Mouse (Mus musculus) MEL (cell line): ENCODE measurements around the gene Uba5. TPM values are rescaled to one million over a fixed set of nuclear protein-coding genes. Genes with fewer than 3 reads are reported as not detected.

Experiments
- DNase-seq: peaks from one replicate; pipeline ENCODE4 v3.0.0; 2011; ENCODE audit warnings: low read depth, low spot score
- H3K27ac ChIP-seq: 2 replicates; pipeline ENCODE4 v1.5.1; 2012; ENCODE audit warnings: low read depth, mild to moderate bottlenecking, control low read depth, low read length, moderate library complexity; ENCODE audit not compliant: control insufficient read depth
- H3K27me3 ChIP-seq, 2 experiments: fragments of 150-350 bp in 1 of 2; sonication (generic) in 1 of 2; 2 replicates each; pipeline ENCODE4 v1.6.1; 2012; ENCODE audit warnings: low read length in 2 of 2, mild to moderate bottlenecking in 2 of 2, improper control_type of control experiment in 1 of 2, moderate library complexity in 1 of 2; ENCODE audit not compliant: insufficient read depth in 2 of 2, control insufficient read depth in 1 of 2
- H3K36me3 ChIP-seq, 2 experiments: 2 replicates each; pipeline ENCODE4 v1.6.1; 2012 to 2014; ENCODE audit warnings: low read length in 2 of 2, improper control_type of control experiment in 1 of 2, inconsistent platforms in 1 of 2, mild to moderate bottlenecking in 1 of 2; ENCODE audit not compliant: insufficient read depth in 2 of 2, control insufficient read depth in 1 of 2
- H3K4me1 ChIP-seq, 2 experiments: fragments of 150-350 bp in 1 of 2; sonication (generic) in 1 of 2; 2 replicates each; pipeline ENCODE4 v1.6.1; 2012; ENCODE audit warnings: low read length in 2 of 2, improper control_type of control experiment in 1 of 2, mild to moderate bottlenecking in 1 of 2; ENCODE audit not compliant: insufficient read depth in 2 of 2, control insufficient read depth in 1 of 2
- H3K4me3 ChIP-seq, 2 experiments: fragments of 150-350 bp in 1 of 2; sonication (generic) in 1 of 2; 2 replicates each; pipeline ENCODE4 v1.5.1; 2012; ENCODE audit warnings: low read depth in 2 of 2, low read length in 2 of 2, mild to moderate bottlenecking in 2 of 2, moderate library complexity in 2 of 2, control low read depth in 1 of 2, improper control_type of control experiment in 1 of 2; ENCODE audit not compliant: control insufficient read depth in 1 of 2, insufficient read depth in 1 of 2
- H3K79me2 ChIP-seq: 2 replicates; pipeline ENCODE4 v1.6.1; 2012; ENCODE audit warnings: mild to moderate bottlenecking, low read length, moderate library complexity; ENCODE audit not compliant: control insufficient read depth, poor library complexity, insufficient read depth
- H3K9ac ChIP-seq: 2 replicates; pipeline ENCODE4 v1.6.1; 2012; ENCODE audit warnings: low read depth, mild to moderate bottlenecking, control low read depth, low read length, moderate library complexity; ENCODE audit not compliant: control insufficient read depth, poor library complexity, severe bottlenecking
- H3K9me3 ChIP-seq: fragments of 150-350 bp; sonication (generic); replicated peaks from 2 replicates; pipeline ENCODE4 v1.6.1; 2012; ENCODE audit warnings: mild to moderate bottlenecking, low read length, improper control_type of control experiment, moderate library complexity; ENCODE audit not compliant: insufficient read depth
- BHLHE40 ChIP-seq: IDR thresholded peaks from 2 replicates; pipeline ENCODE4 v1.6.1; 2012; ENCODE audit warnings: low read depth, mild to moderate bottlenecking, inconsistent platforms, low read length, improper control_type of control experiment, borderline replicate concordance
- CHD1 ChIP-seq: IDR thresholded peaks from 2 replicates; pipeline ENCODE4 v1.6.1; 2012; ENCODE audit warnings: low read depth, mild to moderate bottlenecking, inconsistent platforms, low read length, improper control_type of control experiment
- ELF1 ChIP-seq: IDR thresholded peaks from 2 replicates; pipeline ENCODE4 v1.6.1; 2014; ENCODE audit warnings: low read depth, mild to moderate bottlenecking, inconsistent platforms, low read length, improper control_type of control experiment, moderate library complexity
- ETS1 ChIP-seq: IDR thresholded peaks from 2 replicates; pipeline ENCODE4 v1.6.1; 2012; ENCODE audit warnings: low read depth, mild to moderate bottlenecking, inconsistent platforms, low read length, improper control_type of control experiment, moderate library complexity
- JUND ChIP-seq: IDR thresholded peaks from 2 replicates; pipeline ENCODE4 v1.6.1; 2011; ENCODE audit warnings: low read depth, mild to moderate bottlenecking, improper control_type of control experiment, low read length
- MAFK ChIP-seq: IDR thresholded peaks from 2 replicates; pipeline ENCODE4 v1.6.1; 2011; ENCODE audit warnings: low read depth, mild to moderate bottlenecking, low read length, improper control_type of control experiment, borderline replicate concordance
- MAX ChIP-seq: IDR thresholded peaks from 2 replicates; pipeline ENCODE4 v1.6.1; 2011; ENCODE audit warnings: low read length, improper control_type of control experiment
- MAZ ChIP-seq: IDR thresholded peaks from 2 replicates; pipeline ENCODE4 v1.6.1; 2012; ENCODE audit warnings: low read depth, mild to moderate bottlenecking, inconsistent platforms, low read length, improper control_type of control experiment
- NRF1 ChIP-seq: IDR thresholded peaks from 2 replicates; pipeline ENCODE4 v1.6.1; 2014; ENCODE audit warnings: low read depth, mild to moderate bottlenecking, inconsistent platforms, low read length, improper control_type of control experiment, moderate library complexity; ENCODE audit not compliant: poor library complexity, insufficient read depth, severe bottlenecking
- POLR2A ChIP-seq, 2 experiments: IDR thresholded peaks; 2 replicates each; pipeline ENCODE4 v1.6.1; 2011 to 2012; ENCODE audit warnings: low read length in 2 of 2, mild to moderate bottlenecking in 2 of 2, control low read depth in 1 of 2, improper control_type of control experiment in 1 of 2, low read depth in 1 of 2, moderate library complexity in 1 of 2; ENCODE audit not compliant: control insufficient read depth in 1 of 2, insufficient read depth in 1 of 2, poor library complexity in 1 of 2
- POLR2AphosphoS2 ChIP-seq: IDR thresholded peaks from 2 replicates; pipeline ENCODE4 v1.6.1; 2011; ENCODE audit warnings: low read length, improper control_type of control experiment
- POLR2AphosphoS5 ChIP-seq: IDR thresholded peaks from 2 replicates; pipeline ENCODE4 v1.6.1; 2012; ENCODE audit warnings: low read depth, borderline replicate concordance, mild to moderate bottlenecking, inconsistent platforms, low read length, moderate library complexity, mixed read lengths
- RCOR1 ChIP-seq: IDR thresholded peaks from 2 replicates; pipeline ENCODE4 v1.6.1; 2012; ENCODE audit warnings: low read depth, mild to moderate bottlenecking, inconsistent platforms, low read length, improper control_type of control experiment
- SIN3A ChIP-seq: IDR thresholded peaks from 2 replicates; pipeline ENCODE4 v1.6.1; 2012; ENCODE audit warnings: low read length, improper control_type of control experiment, inconsistent platforms
- SMC3 ChIP-seq: IDR thresholded peaks from 2 replicates; pipeline ENCODE4 v1.6.1; 2011; ENCODE audit warnings: low read depth, low read length, improper control_type of control experiment
- TAL1 ChIP-seq: IDR thresholded peaks from 2 replicates; pipeline ENCODE4 v1.6.1; 2012; ENCODE audit warnings: mild to moderate bottlenecking, inconsistent platforms, low read length, moderate library complexity, mixed read lengths
- USF1 ChIP-seq: IDR thresholded peaks from 2 replicates; pipeline ENCODE4 v1.6.1; 2014; ENCODE audit warnings: low read depth, mild to moderate bottlenecking, inconsistent platforms, low read length, improper control_type of control experiment, moderate library complexity
- ZC3H11A ChIP-seq: IDR thresholded peaks from 2 replicates; pipeline ENCODE4 v1.6.1; 2012; ENCODE audit warnings: low read depth, mild to moderate bottlenecking, inconsistent platforms, low read length, improper control_type of control experiment
- polyA plus RNA-seq, 2 experiments: library from polyadenylated mRNA; stranded (reverse) in 1 of 2; unstranded in 1 of 2; fragments of >175 nt in 1 of 2; fragments of >200 nt in 1 of 2; gene quantifications; 2 replicates each; pipeline versions ENCODE4 v1.2.1 to v1.2.4; 2012; ENCODE audit warnings: low replicate concordance in 2 of 2, low read depth in 1 of 2; ENCODE audit not compliant: insufficient read length in 2 of 2, insufficient read depth in 1 of 2, missing spikeins in 1 of 2
- total RNA-seq: library from RNA; depleted of rRNA; stranded (reverse); fragments of 300-350 nt; gene quantifications from 2 replicates; pipeline ENCODE4 v1.2.3, GENCODE M21; 2012; rRNA removed

Uba5 gene
- total and polyA plus RNA-seq, 3 experiments = 30.8 to 35.5 TPM; not detected in 1

- Histone ChIP-seq H3K4me1 (peaks cover 0 to 8% of the 10 kb centered on the region in 2 experiments; a peak in 2 of 4 replicates), H3K36me3 (peaks cover 0 to 2% of the 10 kb centered on the region in 2 experiments; a peak in 1 of 4 replicates), H3K27me3 (no peaks in the 10 kb centered on the region), H3K79me2 (no peaks in the 10 kb centered on the region), H3K9ac (no peak overlapping the region), H3K27ac (no peak overlapping the region), H3K4me3 (no peak overlapping the region), H3K9me3 (no peaks in the 10 kb centered on the region)
- no peak for DNase-seq
- no peak for TF ChIP-seq ELF1
- no peak for TF ChIP-seq MAFK
- TF ChIP-seq RCOR1 = no peak
- TF ChIP-seq ZC3H11A = no peak
- TF ChIP-seq ETS1 = no peak
- TF ChIP-seq POLR2A (IDR thresholded peaks at IDR 0.05; ENCODE audit: control insufficient read depth in 1 of 2, insufficient read depth in 1 of 2, low read depth in 1 of 2, low read length in 2 of 2, poor library complexity in 1 of 2) = no peak
- TF ChIP-seq BHLHE40 = no peak
- no peak for TF ChIP-seq SIN3A
- no peak for TF ChIP-seq NRF1
- TF ChIP-seq POLR2AphosphoS5 = no peak
- TF ChIP-seq CHD1 = no peak
- no peak for TF ChIP-seq SMC3
- TF ChIP-seq POLR2AphosphoS2 = no peak
- no peak for TF ChIP-seq MAZ
- TF ChIP-seq TAL1 = no peak
- TF ChIP-seq USF1 = no peak
- TF ChIP-seq MAX = no peak
- no peak for TF ChIP-seq JUND
These were observed 62.3 kb downstream of the Uba5 start for GRCm38 (mm10) chr9:104000601-104001000.

Other genes starting within 250 kb of the Uba5 start
- gene Nphp3, start 60.6 kb downstream of the Uba5 start, total RNA-seq = 1.0 and 2.3 TPM in 2 replicates
- 1 to 10 TPM in 1 of 2 experiments, not detected in 1; 3.7 TPM for gene Nphp3, start 60.6 kb downstream of the Uba5 start, polyA plus RNA-seq
- gene Gm28305, start 22.5 kb downstream of the Uba5 start, total RNA-seq = not detected in 2 replicates
- gene Gm28305, start 22.5 kb downstream of the Uba5 start, polyA plus RNA-seq = not detected
- gene Acad11, start 243 bp upstream of the Uba5 start, total RNA-seq = 14.3 and 16.0 TPM in 2 replicates
- 10 to 100 TPM in 1 of 2 experiments, not detected in 1; 14.2 TPM for gene Acad11, start 243 bp upstream of the Uba5 start, polyA plus RNA-seq
- gene Ackr4, start 63.8 kb upstream of the Uba5 start, total RNA-seq = 0.13 and 0.27 TPM in 2 replicates
- under 1 TPM in 1 of 2 experiments, not detected in 1; 0.10 TPM for gene Ackr4, start 63.8 kb upstream of the Uba5 start, polyA plus RNA-seq
- 24.1 and 26.4 TPM in 2 replicates for gene Dnajc13, start 199.8 kb upstream of the Uba5 start, total RNA-seq
- gene Dnajc13, start 199.8 kb upstream of the Uba5 start, polyA plus RNA-seq = 10 to 100 TPM; 31.1 to 59.0 TPM